Mouse (Mus musculus) stomach, postnatal 0 days (tissue): ENCODE measurements at regions not wholly inside any gene's neighbourhood (a gene's known extent, or its start where the extent isn't known, plus 50 kb on each side); places are given as distances from the start of the nearest gene placed in this dataset.

Experiments
- ATAC-seq: fragments of 200-750 bp; cut with Nextera tagmentation; 2 replicates; pipeline ENCODE4 v1.8.0; 2017; ENCODE audit not compliant: low FRiP score, low TSS enrichment
- DNase-seq: peaks from one replicate; pipeline ENCODE4 v3.0.0-alpha.2; 2016; ENCODE audit warnings: low spot score
- H3K27ac ChIP-seq: fragments of 300-500 bp; sonication (generic); replicated peaks from 2 replicates; pipeline ENCODE4 v1.5.1; 2014; ENCODE audit warnings: mild to moderate bottlenecking, control low read depth
- H3K27me3 ChIP-seq: fragments of 300-500 bp; sonication (generic); 2 replicates; pipeline ENCODE4 v1.6.1; 2014; ENCODE audit warnings: low read length; ENCODE audit not compliant: control insufficient read depth, insufficient read depth
- H3K36me3 ChIP-seq: fragments of 300-500 bp; sonication (generic); 2 replicates; pipeline ENCODE4 v1.6.1; 2014; ENCODE audit warnings: low read length, mixed read lengths; ENCODE audit not compliant: control insufficient read depth, insufficient read depth
- H3K4me1 ChIP-seq: fragments of 300-500 bp; sonication (generic); replicated peaks from 2 replicates; pipeline ENCODE4 v1.6.1; 2014; ENCODE audit warnings: antibody characterized with exemption; ENCODE audit not compliant: control insufficient read depth, insufficient read depth
- H3K4me2 ChIP-seq: fragments of 300-500 bp; sonication (generic); replicated peaks from 2 replicates; pipeline ENCODE4 v1.6.1; 2014; ENCODE audit warnings: low read depth, mild to moderate bottlenecking, control low read depth, moderate library complexity
- H3K4me3 ChIP-seq: fragments of 300-500 bp; sonication (generic); 2 replicates; pipeline ENCODE4 v1.5.1; 2014; ENCODE audit warnings: low read depth, low read length, control low read depth
- H3K9ac ChIP-seq: fragments of 300-500 bp; sonication (generic); 2 replicates; pipeline ENCODE4 v1.6.1; 2014; ENCODE audit warnings: mild to moderate bottlenecking, low read length, control low read depth, mixed read lengths
- H3K9me3 ChIP-seq: fragments of 300-500 bp; sonication (generic); 2 replicates; pipeline ENCODE4 v1.6.1; 2016; ENCODE audit warnings: low read length; ENCODE audit not compliant: control insufficient read depth
- CTCF ChIP-seq: IDR thresholded peaks from 2 replicates; pipeline ENCODE4 v1.5.1; 2016; ENCODE audit warnings: antibody characterized with exemption, low read depth, mild to moderate bottlenecking, moderate library complexity
- EP300 ChIP-seq: optimal IDR thresholded peaks from 2 replicates; pipeline ENCODE3; 2016; ENCODE audit warnings: antibody characterized with exemption
- WGBS: fragments of 180-500 bp; shearing (Covaris S2); extraction: QIAGEN DNeasy Blood & Tissue Kit; methylation state at CpG from one replicate; pipeline ENCODE4 v1.1.7; 2014; 5-methylcytosine and 5-hydroxymethylcytosine counted together

GRCm38 (mm10) chr2:114796630-114797290 is 142.0 kb upstream of the Dph6 start:
- ATAC-seq: no peak
- 86% methylated on average over 6 of the region's 6 CpGs for WGBS
- no peak overlapping the region for H3K9ac ChIP-seq
- no peak overlapping the region for H3K4me3 ChIP-seq
- no peak for DNase-seq
- no peaks in the 10 kb centered on the region for H3K9me3 ChIP-seq
- no peaks in the 10 kb centered on the region for H3K36me3 ChIP-seq
- no peaks in the 10 kb centered on the region for H3K27me3 ChIP-seq
- H3K4me2 ChIP-seq: no peak overlapping the region
- TF ChIP-seq CTCF: no peak
- TF ChIP-seq EP300: no peak
- H3K4me1 ChIP-seq: no peaks in the 10 kb centered on the region
- H3K27ac ChIP-seq: no peak overlapping the region

GRCm38 (mm10) chr2:114797291-114797650 is 142.5 kb upstream of the Dph6 start:
- TF ChIP-seq EP300 (no peak), CTCF (no peak)
- Histone ChIP-seq H3K27ac (no peak overlapping the region), H3K9ac (no peak overlapping the region), H3K4me3 (no peak overlapping the region), H3K27me3 (no peaks in the 10 kb centered on the region), H3K4me2 (no peak overlapping the region), H3K36me3 (no peaks in the 10 kb centered on the region), H3K9me3 (no peaks in the 10 kb centered on the region), H3K4me1 (no peaks in the 10 kb centered on the region)
- ATAC-seq (no peak), DNase-seq (no peak)
- 26% methylated on average over 1 of the region's 1 CpGs for WGBS

GRCm38 (mm10) chr2:114803241-114803640 is 148.5 kb upstream of the Dph6 start:
- 62% methylated on average over 3 of the region's 3 CpGs for WGBS
- no peak overlapping the region for H3K4me2 ChIP-seq
- H3K27ac ChIP-seq: no peak overlapping the region
- H3K9me3 ChIP-seq: no peaks in the 10 kb centered on the region
- H3K9ac ChIP-seq: no peak overlapping the region
- H3K4me3 ChIP-seq: no peak overlapping the region
- ATAC-seq (no peak), DNase-seq (no peak)
- TF ChIP-seq EP300: no peak
- TF ChIP-seq CTCF: no peak
- H3K27me3 ChIP-seq: no peaks in the 10 kb centered on the region
- H3K4me1 ChIP-seq: no peaks in the 10 kb centered on the region
- no peaks in the 10 kb centered on the region for H3K36me3 ChIP-seq

- Histone ChIP-seq H3K4me3 (no peak overlapping the region), H3K4me2 (no peak overlapping the region), H3K9ac (no peak overlapping the region), H3K9me3 (no peaks in the 10 kb centered on the region), H3K27me3 (no peaks in the 10 kb centered on the region), H3K4me1 (no peaks in the 10 kb centered on the region), H3K36me3 (no peaks in the 10 kb centered on the region), H3K27ac (no peak overlapping the region)
- DNase-seq (no peak), ATAC-seq (no peak)
- TF ChIP-seq EP300 (no peak), CTCF (no peak)
- 37% methylated on average over 3 of the region's 3 CpGs for WGBS
These were observed 149.2 kb upstream of the Dph6 start for GRCm38 (mm10) chr2:114803928-114804327.

GRCm38 (mm10) chr2:114805436-114806047 is 150.8 kb upstream of the Dph6 start:
- Histone ChIP-seq H3K27ac (no peak overlapping the region), H3K36me3 (no peaks in the 10 kb centered on the region), H3K4me3 (no peak overlapping the region), H3K4me2 (no peak overlapping the region), H3K4me1 (no peaks in the 10 kb centered on the region), H3K9ac (no peak overlapping the region), H3K27me3 (no peaks in the 10 kb centered on the region), H3K9me3 (no peaks in the 10 kb centered on the region)
- WGBS: 64% methylated on average over 3 of the region's 3 CpGs
- DNase-seq (no peak), ATAC-seq (no peak)
- TF ChIP-seq CTCF (no peak), EP300 (no peak)

- Histone ChIP-seq H3K9me3 (no peaks in the 10 kb centered on the region), H3K27me3 (no peaks in the 10 kb centered on the region), H3K9ac (no peak overlapping the region), H3K4me1 (no peaks in the 10 kb centered on the region), H3K27ac (no peak overlapping the region), H3K36me3 (no peaks in the 10 kb centered on the region), H3K4me3 (no peak overlapping the region), H3K4me2 (no peak overlapping the region)
- TF ChIP-seq CTCF: no peak
- TF ChIP-seq EP300: no peak
- no peak for ATAC-seq
- WGBS: 54% methylated on average over 5 of the region's 5 CpGs
- DNase-seq: no peak
These were observed 153.3 kb upstream of the Dph6 start for GRCm38 (mm10) chr2:114808046-114808445.
